Mouse (Mus musculus) T-helper 1 cell (primary cell): ENCODE results near the gene Serpinb12.
"Not testable (repeated sequence)": the region's sequence is repeated elsewhere in the genome, so short reads cannot be mapped to it uniquely, and the experiment has no call there.

Experiments
- in situ Hi-C: fragments of 300-600 bp; cut with MboI, MseI; formaldehyde crosslinking; loops from one replicate; pipeline ENCODE4 v1.15.1; 2025; ENCODE audit warnings: high pct_unique_total_duplicates

The Serpinb12 gene

DNA sequence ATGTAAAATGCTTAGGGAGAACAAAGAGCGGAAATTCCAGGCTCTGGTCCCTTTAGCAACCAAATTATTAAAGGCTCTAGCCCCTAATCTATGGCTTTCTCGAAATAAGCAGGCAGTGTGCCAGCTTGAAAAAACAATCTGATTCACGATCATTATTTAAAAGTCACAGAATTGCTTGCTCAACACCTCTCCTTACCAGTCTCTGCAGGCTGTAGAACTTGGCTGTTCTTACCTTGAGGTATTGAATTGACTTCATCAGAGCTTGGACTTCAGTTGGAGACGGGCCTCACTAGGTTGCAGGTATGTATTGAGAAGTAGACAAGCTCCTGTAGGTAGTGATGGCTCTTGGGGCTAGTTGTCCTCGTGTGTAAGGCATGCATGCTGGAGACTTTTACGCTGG lies at the start of gene Serpinb12:
TSS of gene Serpinb12 (plus strand) at position 185 of the 400 bp plus-strand sequence.
- in situ Hi-C loops = no loop called here

DNA sequence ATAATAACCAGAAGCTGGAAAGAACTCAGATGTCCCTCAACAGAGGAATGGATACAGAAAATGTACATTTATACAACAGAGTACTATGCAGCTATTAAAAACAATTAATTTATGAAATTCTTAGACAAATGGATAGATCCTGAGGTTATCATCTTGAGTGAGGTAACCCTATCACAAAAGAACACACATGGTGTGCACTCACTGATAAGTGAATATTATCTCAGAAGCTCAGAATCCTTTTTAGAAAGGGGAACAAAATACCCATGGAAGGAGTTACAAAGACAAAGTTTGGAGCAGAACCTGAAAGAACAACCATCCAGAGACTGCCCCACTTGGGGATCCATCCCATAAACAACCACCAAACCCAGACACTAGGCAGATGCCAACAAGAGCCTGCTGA lies 39.1 kb upstream of the Serpinb12 start:
- in situ Hi-C loops = not testable (repeated sequence)

DNA sequence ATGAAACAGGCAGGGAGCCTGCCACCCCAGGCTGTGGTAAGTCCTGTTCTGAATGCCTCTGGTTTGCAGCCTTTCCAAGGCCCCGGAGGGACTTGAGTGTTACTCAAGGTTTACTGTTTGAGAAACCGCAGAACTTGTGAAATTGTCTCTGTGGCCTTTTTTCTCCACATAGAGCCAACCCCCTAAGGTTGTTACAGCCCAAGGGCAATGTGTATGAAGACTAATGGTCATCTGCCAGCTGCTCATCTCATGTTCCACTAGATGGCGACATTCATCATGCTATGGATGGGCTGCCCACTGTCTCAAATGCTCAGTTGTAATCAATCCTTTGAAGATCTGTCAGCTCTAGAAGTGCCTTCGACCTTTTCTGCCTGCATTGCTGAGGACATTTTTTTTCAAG lies 32.8 kb upstream of the Serpinb12 start:
- in situ Hi-C loops = no loop called here

DNA sequence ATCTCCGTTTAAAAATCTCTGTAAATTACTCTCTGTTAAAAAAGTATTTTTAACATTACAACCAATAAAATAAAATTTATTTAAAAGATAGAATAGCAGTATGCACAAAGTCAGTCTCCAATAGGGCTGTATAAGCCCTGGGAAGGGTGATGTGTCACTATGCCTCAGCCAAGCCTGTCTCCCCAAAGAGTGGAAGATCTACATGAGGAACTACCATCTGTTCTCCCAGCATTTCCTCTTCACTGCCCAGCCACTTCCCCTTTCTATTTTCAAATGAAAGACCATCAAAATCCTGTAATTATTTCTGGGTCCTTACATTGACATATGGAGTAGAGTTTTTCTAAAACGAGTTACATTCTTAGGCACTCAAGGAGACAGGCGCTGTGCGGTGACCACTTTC lies 2.3 kb upstream of the Serpinb12 start:
- in situ Hi-C loops = no loop called here

DNA sequence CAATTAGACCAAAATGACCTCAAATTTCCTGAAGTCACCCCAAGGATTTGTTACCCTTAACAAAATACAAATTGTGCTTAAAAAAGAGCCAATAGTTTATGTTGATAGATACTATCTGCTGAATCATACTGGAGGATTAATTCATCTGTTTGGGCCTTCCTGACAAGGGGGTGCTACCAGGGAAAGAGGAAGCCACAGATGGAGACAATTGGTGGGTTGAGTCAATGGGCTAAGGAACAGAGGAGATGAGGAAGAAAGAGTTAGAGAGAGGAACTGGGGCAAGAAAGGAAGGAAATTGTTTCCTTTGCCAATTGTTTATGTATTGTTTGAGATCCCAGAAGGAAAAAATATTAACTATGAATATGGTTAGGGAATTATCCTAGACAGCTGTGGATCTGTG lies 591 bp upstream of the Serpinb12 start:
- in situ Hi-C loops = no loop called here

DNA sequence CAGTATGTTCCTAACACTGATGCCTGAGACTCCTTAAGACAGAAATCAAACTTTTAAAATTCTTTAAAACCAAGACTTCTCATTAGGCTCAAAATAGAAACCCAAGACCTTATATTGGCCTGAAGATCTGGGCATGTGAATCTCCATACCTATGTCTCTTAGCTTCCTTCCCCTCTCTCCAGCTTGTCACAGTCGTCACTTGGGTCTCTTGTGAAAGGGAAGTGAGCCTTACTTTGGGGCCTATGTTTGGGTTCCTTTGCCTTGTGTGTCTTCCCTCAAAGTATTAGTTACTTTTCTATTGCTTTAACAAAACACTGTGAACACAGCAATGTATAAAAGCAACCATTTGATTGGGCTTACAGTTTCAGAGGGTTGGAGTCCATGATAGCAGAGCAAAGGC lies 13.0 kb downstream of the Serpinb12 start:
- in situ Hi-C loops = no loop called here

GRCm38 (mm10) chr1:106959981-106960380 lies 25.7 kb downstream of the Serpinb12 start:
- in situ Hi-C loops = no loop called here

DNA sequence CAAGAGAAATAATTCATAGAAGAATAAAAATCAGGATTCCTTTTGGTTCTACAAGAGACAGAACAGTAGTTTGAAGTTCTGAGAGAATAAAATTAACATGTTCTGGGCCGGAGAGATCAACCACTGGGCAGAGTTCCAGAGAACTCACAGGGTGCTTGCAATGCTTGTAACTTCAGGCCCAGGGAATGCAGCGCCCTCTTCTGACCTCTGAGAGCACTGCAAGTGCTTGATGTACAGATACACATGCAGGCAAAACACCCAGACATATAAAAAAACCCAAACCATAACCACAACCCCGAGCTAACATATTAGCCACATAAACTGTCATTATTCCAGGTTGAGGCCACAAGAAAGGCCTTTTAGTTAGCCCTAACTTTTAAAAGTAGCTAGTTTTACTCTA lies 26.8 kb downstream of the Serpinb12 start:
- in situ Hi-C loops = no loop called here

DNA sequence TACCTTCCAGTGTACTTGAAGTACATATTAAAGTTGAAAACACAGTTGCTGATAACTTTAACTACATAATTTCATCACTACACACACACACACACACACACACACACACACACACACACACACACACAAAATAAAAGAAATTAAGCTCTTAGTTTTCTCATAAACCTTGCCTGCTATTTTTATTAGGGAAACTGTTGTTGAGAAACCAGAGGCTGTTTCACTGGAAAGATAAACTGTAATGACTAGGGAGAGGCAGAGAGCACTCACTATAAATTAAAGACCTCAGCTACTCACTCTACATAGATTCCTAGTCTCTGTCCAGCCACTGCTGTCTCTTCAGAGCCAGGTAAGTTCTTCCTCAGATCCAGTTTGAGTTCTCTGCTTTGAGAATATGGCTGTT lies 46.4 kb downstream of the Serpinb12 start, which contains the start of gene Serpinb13:
TSS of gene Serpinb13 (plus strand) at position 301 of the 400 bp plus-strand sequence.
- in situ Hi-C loops = no loop called here

GRCm38 (mm10) chr1:106983092-106983491 lies 48.8 kb downstream of the Serpinb12 start:
- in situ Hi-C loops = no loop called here

DNA sequence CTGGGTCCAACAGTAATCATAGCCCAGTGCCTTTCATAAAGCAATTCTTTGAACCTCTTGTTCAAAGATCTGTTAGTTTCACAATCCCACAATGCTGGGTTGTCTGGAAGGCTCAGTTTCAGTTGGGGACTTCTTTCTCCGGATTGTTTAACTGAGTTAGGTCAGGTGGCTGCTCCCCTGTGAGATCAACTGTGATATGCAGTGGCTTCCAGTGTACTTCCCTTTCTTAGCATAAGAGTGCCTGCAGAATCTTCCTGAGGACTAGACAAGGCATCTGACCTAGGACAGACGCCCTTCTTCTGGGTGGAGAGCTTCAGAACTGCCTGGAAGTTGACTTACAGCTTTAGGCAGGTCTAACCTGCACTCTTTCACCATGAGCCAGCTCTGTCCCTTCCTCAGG lies 49.6 kb downstream of the Serpinb12 start:
- in situ Hi-C loops = no loop called here

GRCm38 (mm10) chr1:107000424-107000823 lies 66.2 kb downstream of the Serpinb12 start:
- in situ Hi-C loops = loop anchor here (25.0 kb wide), 1 partner anchor 487 kb away; no protein-coding TSS in a partner anchor

DNA sequence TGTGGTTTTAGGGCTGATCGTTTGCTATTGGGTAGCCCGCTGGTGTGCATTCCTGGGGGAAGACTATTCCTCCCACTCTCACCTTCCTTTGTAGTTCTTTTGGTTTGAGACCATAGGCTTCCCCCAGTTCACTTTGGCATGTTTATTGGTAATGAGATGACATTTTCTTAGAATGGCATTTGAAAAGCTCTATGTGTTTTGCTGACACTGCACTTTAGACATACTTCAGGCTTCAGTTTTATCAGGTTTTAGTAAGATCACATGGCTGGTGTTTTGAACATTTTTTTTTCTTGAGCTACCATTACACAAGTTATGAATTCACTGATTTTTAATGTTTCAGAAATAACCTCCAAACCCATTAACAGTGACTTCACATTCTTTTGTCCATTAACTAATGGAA lies 67.5 kb downstream of the Serpinb12 start:
- in situ Hi-C loops = loop anchor here (25.0 kb wide), 1 partner anchor 486 kb away; no protein-coding TSS in a partner anchor

- in situ Hi-C loops = loop anchor here (25.0 kb wide), 1 partner anchor 481 kb away; no protein-coding TSS in a partner anchor
Observed at GRCm38 (mm10) chr1:107006316-107006715, 72.1 kb downstream of the Serpinb12 start.
